Mouse (Mus musculus): ENCODE data around the gene Pde4c. TPM values are rescaled to one million over a fixed set of nuclear protein-coding genes. Genes with fewer than 3 reads are reported as not detected.

Gene Pde4c
- polyA plus RNA-seq, 1 experiment: 6.2 TPM

DNA sequence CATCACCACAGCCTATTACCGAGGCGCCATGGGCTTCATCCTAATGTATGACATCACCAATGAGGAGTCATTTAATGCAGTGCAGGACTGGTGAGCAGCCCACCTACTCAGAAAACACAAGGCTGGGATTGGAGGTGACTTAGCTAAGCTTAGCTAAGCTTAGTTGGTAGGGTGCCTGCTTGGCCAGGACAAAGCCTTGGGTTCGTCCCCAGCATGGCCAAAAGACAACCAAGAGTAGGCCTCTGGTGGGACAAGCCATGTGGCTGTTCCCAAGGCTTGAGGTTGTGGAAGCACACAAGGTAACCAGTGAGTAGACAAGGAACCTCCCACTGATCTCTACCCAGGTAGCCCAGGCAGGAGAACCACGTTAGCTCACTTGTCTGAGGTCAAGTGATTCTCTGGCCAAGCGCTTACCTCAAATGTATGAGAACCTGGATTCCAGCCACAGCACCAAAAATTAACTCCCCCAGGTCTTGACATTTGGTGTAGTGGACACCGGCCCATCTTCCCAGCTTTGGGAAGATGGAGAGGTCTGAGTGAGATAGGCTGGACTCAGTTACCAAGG lies 33.0 kb downstream of the Pde4c start:
- no peak overlapping the region for H3K4me3 ChIP-seq (ENCODE audit: control insufficient read depth, insufficient read depth, low read length)
- no peak overlapping the region for H3K27ac ChIP-seq (ENCODE audit: control insufficient read depth, insufficient read depth, low read length)
- no peaks in the 10 kb centered on the region for H3K36me3 ChIP-seq (ENCODE audit: control insufficient read depth, insufficient read depth, low read length)
- H3K27me3 ChIP-seq (ENCODE audit: control insufficient read depth, insufficient read depth, low read length): no peaks in the 10 kb centered on the region
- WGBS: 96% methylated on average over 6 of the region's 6 CpGs
- peaks cover 36% of the 10 kb centered on the region for H3K4me1 ChIP-seq (replicated peaks; ENCODE audit: control insufficient read depth, insufficient read depth, low read length)
- no peak for TF ChIP-seq CTCF (IDR thresholded peaks at IDR 0.05; ENCODE audit: borderline replicate concordance, control insufficient read depth, extremely low read depth, insufficient read depth, low read length, poor library complexity)
- TF ChIP-seq POLR2A (IDR thresholded peaks at IDR 0.05; ENCODE audit: control insufficient read depth, extremely low read depth, insufficient read depth, low read length, poor library complexity): no peak
- no peak for DNase-seq

DNA sequence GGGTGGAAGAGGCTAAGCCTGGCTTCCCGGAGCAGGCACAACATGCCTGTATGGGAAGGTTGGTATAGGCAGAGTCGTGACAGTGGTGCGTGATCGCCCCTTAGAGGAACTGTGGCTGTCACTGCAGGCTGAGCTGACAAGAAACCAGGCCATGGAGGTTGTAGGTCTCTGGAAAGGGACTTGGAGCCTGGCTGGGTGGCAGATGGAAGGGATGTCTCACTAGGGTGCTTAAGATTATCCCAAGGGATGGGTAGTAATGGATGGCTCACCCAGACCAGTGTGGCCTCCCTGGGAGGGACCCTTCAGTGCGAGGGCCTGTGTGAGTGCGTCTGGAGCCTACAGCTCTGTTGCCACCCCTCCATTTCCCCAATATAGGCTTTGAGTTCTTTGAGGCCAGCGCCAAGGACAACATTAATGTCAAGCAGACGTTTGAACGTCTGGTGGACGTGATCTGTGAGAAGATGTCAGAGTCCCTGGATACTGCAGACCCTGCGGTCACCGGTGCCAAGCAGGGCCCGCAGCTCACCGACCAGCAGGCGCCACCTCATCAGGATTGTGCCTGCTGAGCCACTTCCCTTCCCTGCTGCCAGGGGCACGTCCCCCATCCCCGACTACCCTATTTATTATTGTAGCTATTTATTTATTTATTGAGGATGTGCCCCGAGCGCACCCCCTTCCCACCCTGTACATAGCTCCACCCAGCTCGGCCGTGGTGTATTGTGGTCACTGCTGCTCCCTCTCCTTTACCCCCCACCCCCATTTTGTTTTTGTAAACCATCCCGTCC lies 34.2 kb downstream of the Pde4c start:
- H3K27me3 ChIP-seq (ENCODE audit: control insufficient read depth, insufficient read depth, low read length): no peaks in the 10 kb centered on the region
- TF ChIP-seq CTCF (IDR thresholded peaks at IDR 0.05; ENCODE audit: borderline replicate concordance, control insufficient read depth, extremely low read depth, insufficient read depth, low read length, poor library complexity) (no peak), POLR2A (IDR thresholded peaks at IDR 0.05; ENCODE audit: control insufficient read depth, extremely low read depth, insufficient read depth, low read length, poor library complexity) (no peak)
- H3K4me1 ChIP-seq (replicated peaks; ENCODE audit: control insufficient read depth, insufficient read depth, low read length): peaks cover 32% of the 10 kb centered on the region
- no peak overlapping the region for H3K4me3 ChIP-seq (ENCODE audit: control insufficient read depth, insufficient read depth, low read length)
- H3K27ac ChIP-seq (ENCODE audit: control insufficient read depth, insufficient read depth, low read length): no peak overlapping the region
- 92% methylated on average over 22 of the region's 22 CpGs for WGBS
- DNase-seq: no peak
- H3K36me3 ChIP-seq (ENCODE audit: control insufficient read depth, insufficient read depth, low read length): no peaks in the 10 kb centered on the region

- Histone ChIP-seq H3K4me3 (ENCODE audit: control insufficient read depth, insufficient read depth, low read length) (no peak overlapping the region), H3K4me1 (replicated peaks; ENCODE audit: control insufficient read depth, insufficient read depth, low read length) (peaks cover 26% of the 10 kb centered on the region), H3K36me3 (ENCODE audit: control insufficient read depth, insufficient read depth, low read length) (no peaks in the 10 kb centered on the region), H3K27ac (ENCODE audit: control insufficient read depth, insufficient read depth, low read length) (no peak overlapping the region), H3K27me3 (ENCODE audit: control insufficient read depth, insufficient read depth, low read length) (no peaks in the 10 kb centered on the region)
- no peak for TF ChIP-seq CTCF (IDR thresholded peaks at IDR 0.05; ENCODE audit: borderline replicate concordance, control insufficient read depth, extremely low read depth, insufficient read depth, low read length, poor library complexity)
- no peak for TF ChIP-seq POLR2A (IDR thresholded peaks at IDR 0.05; ENCODE audit: control insufficient read depth, extremely low read depth, insufficient read depth, low read length, poor library complexity)
- no peak for DNase-seq
- 96% methylated on average over 7 of the region's 7 CpGs for WGBS
These were observed 34.7 kb downstream of the Pde4c start for GRCm38 (mm10) chr8:70758308-70758615.

- H3K36me3 ChIP-seq (ENCODE audit: control insufficient read depth, insufficient read depth, low read length): no peaks in the 10 kb centered on the region
- 89% methylated on average over 19 of the region's 19 CpGs for WGBS
- H3K4me1 ChIP-seq (replicated peaks; ENCODE audit: control insufficient read depth, insufficient read depth, low read length): peaks cover 23% of the 10 kb centered on the region
- H3K4me3 ChIP-seq (ENCODE audit: control insufficient read depth, insufficient read depth, low read length): no peak overlapping the region
- DNase-seq: no peak
- H3K27ac ChIP-seq (ENCODE audit: control insufficient read depth, insufficient read depth, low read length): no peak overlapping the region
- no peaks in the 10 kb centered on the region for H3K27me3 ChIP-seq (ENCODE audit: control insufficient read depth, insufficient read depth, low read length)
- TF ChIP-seq POLR2A (IDR thresholded peaks at IDR 0.05; ENCODE audit: control insufficient read depth, extremely low read depth, insufficient read depth, low read length, poor library complexity): no peak
- TF ChIP-seq CTCF (IDR thresholded peaks at IDR 0.05; ENCODE audit: borderline replicate concordance, control insufficient read depth, extremely low read depth, insufficient read depth, low read length, poor library complexity): no peak
These were observed 35.4 kb downstream of the Pde4c start for GRCm38 (mm10) chr8:70758616-70759561.

- peak overlapping the region; percentile 64 for H3K4me3 ChIP-seq (ENCODE audit: control insufficient read depth, insufficient read depth, low read length)
- H3K27me3 ChIP-seq (ENCODE audit: control insufficient read depth, insufficient read depth, low read length): no peaks in the 10 kb centered on the region
- H3K27ac ChIP-seq (ENCODE audit: control insufficient read depth, insufficient read depth, low read length): no peak overlapping the region
- no peak for TF ChIP-seq CTCF (IDR thresholded peaks at IDR 0.05; ENCODE audit: borderline replicate concordance, control insufficient read depth, extremely low read depth, insufficient read depth, low read length, poor library complexity)
- no peak for TF ChIP-seq POLR2A (IDR thresholded peaks at IDR 0.05; ENCODE audit: control insufficient read depth, extremely low read depth, insufficient read depth, low read length, poor library complexity)
- peaks cover 19% of the 10 kb centered on the region for H3K4me1 ChIP-seq (replicated peaks; ENCODE audit: control insufficient read depth, insufficient read depth, low read length)
- no peak for DNase-seq
- no peaks in the 10 kb centered on the region for H3K36me3 ChIP-seq (ENCODE audit: control insufficient read depth, insufficient read depth, low read length)
- under 1% methylated on average over 22 of the region's 22 CpGs for WGBS
These were observed 36.8 kb downstream of the Pde4c start for GRCm38 (mm10) chr8:70760350-70760749.

DNA sequence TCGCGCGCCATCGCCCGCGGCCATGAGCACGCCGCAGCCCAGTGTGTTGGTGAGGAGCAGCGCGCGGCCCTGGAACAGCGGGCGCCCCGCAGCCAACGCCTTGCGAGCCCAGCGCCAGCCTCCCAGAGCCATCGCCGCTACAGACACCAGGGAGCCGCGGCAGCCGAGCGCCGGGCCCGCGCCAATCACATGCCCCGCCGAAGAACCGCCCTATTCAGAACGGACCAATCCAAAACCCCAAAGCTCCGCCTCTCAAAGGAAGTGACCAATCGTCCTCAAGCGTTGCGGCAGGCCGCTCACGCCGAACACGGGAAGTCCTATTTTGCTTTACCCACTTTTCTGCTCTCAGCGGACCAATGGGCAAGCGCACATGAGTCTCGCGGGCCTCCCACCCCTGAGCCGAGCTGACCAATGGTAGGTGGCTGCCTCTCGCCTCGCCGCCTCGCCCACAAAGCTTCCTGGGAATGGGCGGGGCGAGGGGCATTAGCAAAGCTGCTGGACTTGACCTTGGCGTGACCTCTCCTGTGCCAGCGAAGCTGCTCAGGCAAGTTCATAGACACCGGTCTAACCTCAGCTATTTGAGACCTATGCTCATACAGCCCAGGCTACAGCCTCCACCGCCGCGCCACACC lies 37.4 kb downstream of the Pde4c start, which contains the start of gene Mpv17l2:
Mpv17l2 (minus strand) TSS at position 172 of the 632 bp plus-strand sequence.
- TF ChIP-seq POLR2A (IDR thresholded peaks at IDR 0.05; ENCODE audit: control insufficient read depth, extremely low read depth, insufficient read depth, low read length, poor library complexity) (peak; percentile 80), CTCF (IDR thresholded peaks at IDR 0.05; ENCODE audit: borderline replicate concordance, control insufficient read depth, extremely low read depth, insufficient read depth, low read length, poor library complexity) (peak; percentile 34; the same call in 1 of the 2 replicates)
- H3K4me1 ChIP-seq (replicated peaks; ENCODE audit: control insufficient read depth, insufficient read depth, low read length): peaks cover 17% of the 10 kb centered on the region
- peak within 1 kb of the TSS; percentile 64 for H3K4me3 ChIP-seq (ENCODE audit: control insufficient read depth, insufficient read depth, low read length)
- no peaks in the 10 kb centered on the region for H3K36me3 ChIP-seq (ENCODE audit: control insufficient read depth, insufficient read depth, low read length)
- DNase-seq: peak; percentile 96
- H3K27me3 ChIP-seq (ENCODE audit: control insufficient read depth, insufficient read depth, low read length): no peaks in the 10 kb centered on the region
- under 1% methylated on average over 55 of the region's 55 CpGs for WGBS
- H3K27ac ChIP-seq (ENCODE audit: control insufficient read depth, insufficient read depth, low read length): no peak within 1 kb of the TSS
